ENCODE assay signal across 8 mouse cellular contexts in genomic region chr2:65238964-65239570, GRCm38 (mm10). TPM values are rescaled to one million over a fixed set of nuclear protein-coding genes. Genes with fewer than 3 reads are reported as not detected.
A peak's percentile ranks its signal among the peaks of the same experiment; 100 is the strongest.
DNase-seq lines count a peak whose midpoint lies in the region; ATAC-seq lines count a peak whose summit lies in the region.

Gene Cobll1 (minus strand): TSS chr2:65239403.

- no peak; the same call in 1 of the 2 replicates for ATAC-seq in forebrain, embryonic 13.5 days

- H3K4me1 ChIP-seq in forebrain, embryonic 13.5 days, result peaks cover 14% of the 10 kb centered on the region; the same call in 1 of the 2 replicates

- H3K9me3 ChIP-seq in forebrain, embryonic 13.5 days (replicated peaks), result no peaks in the 10 kb centered on the region

- H3K4me2 ChIP-seq in forebrain, embryonic 13.5 days, result peak within 1 kb of the TSS; percentile 97

- H3K27ac ChIP-seq in forebrain, embryonic 13.5 days, result peak within 1 kb of the TSS; percentile 65; the same call in 1 of the 2 replicates

- peaks cover 13% of the 10 kb centered on the region; the same call in 1 of the 2 replicates for H3K27me3 ChIP-seq in forebrain, embryonic 13.5 days

- H3K4me3 ChIP-seq in forebrain, embryonic 13.5 days, result peak within 1 kb of the TSS; percentile 74

- peak; percentile 66 to 69 for DNase-seq in kidney, adult 8-10 months
- no peak for DNase-seq in kidney, postnatal 10 days
- peak; percentile 70 for DNase-seq in ZHBTc4 (ENCODE audit: low read depth, low spot score)
- peak; percentile 69 for DNase-seq in hindlimb bud, embryonic 11.5 days (ENCODE audit: extremely low spot score, low read depth, low spot score)
- DNase-seq in lung, postnatal 25 days (ENCODE audit: low spot score), result peak; percentile 55
- DNase-seq in spleen, postnatal 10 days (ENCODE audit: low spot score in 2 of 2), result peak; percentile 31 to 71
- DNase-seq in cerebellum, postnatal 4 days (ENCODE audit: low spot score in 2 of 2), result no peak

- peak within 1 kb of the TSS; percentile 76 for H3K9ac ChIP-seq in forebrain, embryonic 13.5 days

- under 1% methylated on average over 37 of the region's 37 CpGs for WGBS in forebrain, embryonic 13.5 days

- H3K36me3 ChIP-seq in forebrain, embryonic 13.5 days (ENCODE audit: poor library complexity, severe bottlenecking), result no peaks in the 10 kb centered on the region

RNA-seq across cellular contexts. Expression of gene Cobll1, which starts in this region (rescaled TPM):
- polyA plus RNA-seq in forebrain, embryonic 13.5 days (2015; fragmentation: Nextera tagmentation; extraction: Ambion mirVana), result 2.2 and 2.7 TPM in 2 replicates

Comparison
In these comparisons a context has a peak if more than half of its experiments do, and no peak if none do; other contexts are left out.
1. DNase-seq: peak in kidney, adult 8-10 months (2 of 2), ZHBTc4 (single experiment), hindlimb bud, embryonic 11.5 days (single experiment), lung, postnatal 25 days (single experiment) and spleen, postnatal 10 days (2 of 2); none in kidney, postnatal 10 days (single experiment) and cerebellum, postnatal 4 days (0 of 2).